Mouse (Mus musculus): Measurements from ENCODE around the gene Adarb1. TPM values are rescaled to one million over a fixed set of nuclear protein-coding genes. Genes with fewer than 3 reads are reported as not detected.
"Not testable (repeated sequence)": the region's sequence is repeated elsewhere in the genome, so short reads cannot be mapped to it uniquely, and the experiment has no call there.

The Adarb1 gene
- polyA plus RNA-seq, 1 experiment from 2014 or later = 1.1 TPM

DNA sequence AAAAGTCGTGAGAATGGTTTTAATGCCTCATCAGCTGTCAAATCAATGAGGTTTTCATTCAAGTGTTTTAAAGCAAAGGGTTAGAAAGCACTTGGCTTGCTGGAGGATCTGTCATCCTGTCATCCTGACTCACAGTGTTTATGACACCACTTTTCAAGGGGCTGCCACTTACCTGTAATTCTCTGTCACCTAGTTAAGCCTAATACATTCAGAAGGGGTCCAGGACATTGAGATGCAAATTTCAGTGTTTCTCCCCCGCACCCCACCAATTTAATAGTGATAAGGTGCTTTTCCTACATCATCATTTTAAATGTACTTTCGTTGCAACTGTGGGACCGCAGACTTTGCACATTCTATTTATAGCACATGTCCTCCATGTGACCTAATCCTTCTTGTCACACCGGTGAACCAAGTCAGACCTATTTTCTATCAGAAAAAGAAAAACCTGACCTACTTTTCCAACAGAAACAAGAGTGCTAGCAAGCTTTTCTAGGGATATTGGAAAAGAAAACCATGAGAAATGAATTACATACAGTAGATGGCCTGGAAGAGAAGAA is 129.4 kb downstream of the Adarb1 start:
- no peak overlapping the region for H3K4me2 ChIP-seq (ENCODE audit: low read depth, low read length)
- no peak for ATAC-seq (ENCODE audit: low read depth)
- no peaks in the 10 kb centered on the region for H3K36me3 ChIP-seq (ENCODE audit: control insufficient read depth, insufficient read depth)
- H3K27me3 ChIP-seq (ENCODE audit: control insufficient read depth, insufficient read depth, low read depth, low read length) = no peaks in the 10 kb centered on the region
- no peak overlapping the region for H3K9ac ChIP-seq (ENCODE audit: low read depth, low read length)
- no peak overlapping the region for H3K4me3 ChIP-seq (ENCODE audit: low read depth, low read length)
- no peaks in the 10 kb centered on the region for H3K4me1 ChIP-seq (ENCODE audit: control insufficient read depth, low read depth, low read length)
- H3K27ac ChIP-seq (ENCODE audit: low read length) = no peak overlapping the region
- H3K9me3 ChIP-seq (replicated peaks; ENCODE audit: control insufficient read depth, low read length) = no peaks in the 10 kb centered on the region
- 24% methylated on average over 5 of the region's 5 CpGs for WGBS (ENCODE audit: insufficient replicate concordance)

DNA sequence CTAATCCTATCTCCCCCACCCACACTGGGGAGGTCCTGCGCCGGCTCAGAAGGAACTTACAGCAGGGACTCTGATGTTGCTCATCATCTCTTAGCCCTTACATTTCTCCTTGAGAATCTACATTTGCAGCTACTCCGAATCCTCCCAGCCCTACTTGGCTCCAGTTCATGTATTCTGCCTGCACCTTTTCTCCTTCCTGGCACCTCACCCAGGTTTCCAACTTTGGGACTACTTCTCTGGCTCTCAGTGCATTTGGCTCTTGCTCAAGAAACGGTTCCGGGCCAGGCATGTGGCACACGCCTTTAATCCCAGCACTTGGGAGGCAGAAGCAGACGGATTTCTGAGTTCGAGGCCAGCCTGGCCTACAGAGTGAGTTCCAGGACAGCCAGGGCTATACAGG is 130.4 kb downstream of the Adarb1 start:
- H3K4me1 ChIP-seq (ENCODE audit: control insufficient read depth, low read depth, low read length) = no peaks in the 10 kb centered on the region
- H3K9ac ChIP-seq (ENCODE audit: low read depth, low read length) = no peak overlapping the region
- H3K4me3 ChIP-seq (ENCODE audit: low read depth, low read length) = no peak overlapping the region
- no peaks in the 10 kb centered on the region for H3K27me3 ChIP-seq (ENCODE audit: control insufficient read depth, insufficient read depth, low read depth, low read length)
- 71% methylated on average over 8 of the region's 8 CpGs for WGBS (ENCODE audit: insufficient replicate concordance)
- H3K9me3 ChIP-seq (replicated peaks; ENCODE audit: control insufficient read depth, low read length) = no peaks in the 10 kb centered on the region
- no peak overlapping the region for H3K4me2 ChIP-seq (ENCODE audit: low read depth, low read length)
- H3K27ac ChIP-seq (ENCODE audit: low read length) = no peak overlapping the region
- H3K36me3 ChIP-seq (ENCODE audit: control insufficient read depth, insufficient read depth) = no peaks in the 10 kb centered on the region
- no peak for ATAC-seq (ENCODE audit: low read depth)

DNA sequence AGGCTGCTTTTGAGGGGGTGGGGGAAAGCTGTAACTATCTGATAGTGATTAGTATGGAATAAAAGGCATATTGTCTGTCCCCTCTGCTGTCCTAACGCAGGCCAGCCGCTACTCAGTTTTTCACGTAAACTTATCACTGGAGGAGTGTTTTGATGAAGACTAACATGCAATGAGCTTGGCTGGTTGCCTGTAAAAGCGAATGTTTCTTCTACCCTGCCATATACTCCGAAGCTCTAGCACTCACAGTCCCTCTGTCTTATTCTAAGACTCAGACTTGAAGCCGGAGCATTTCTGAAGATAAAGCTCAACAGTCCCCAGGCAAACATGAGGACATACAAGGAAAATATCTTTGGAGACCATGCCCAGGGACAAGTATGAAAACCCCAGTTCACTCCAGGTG is 133.2 kb downstream of the Adarb1 start:
- Histone ChIP-seq H3K9me3 (replicated peaks; ENCODE audit: control insufficient read depth, low read length) (no peaks in the 10 kb centered on the region), H3K27me3 (ENCODE audit: control insufficient read depth, insufficient read depth, low read depth, low read length) (no peaks in the 10 kb centered on the region; the same call in 1 of the 2 replicates), H3K9ac (ENCODE audit: low read depth, low read length) (no peak overlapping the region), H3K4me1 (ENCODE audit: control insufficient read depth, low read depth, low read length) (no peaks in the 10 kb centered on the region), H3K4me3 (ENCODE audit: low read depth, low read length) (no peak overlapping the region), H3K27ac (ENCODE audit: low read length) (no peak overlapping the region), H3K4me2 (ENCODE audit: low read depth, low read length) (no peak overlapping the region), H3K36me3 (ENCODE audit: control insufficient read depth, insufficient read depth) (no peaks in the 10 kb centered on the region)
- WGBS (ENCODE audit: insufficient replicate concordance) = 68% methylated on average over 6 of the region's 6 CpGs
- no peak for ATAC-seq (ENCODE audit: low read depth)

DNA sequence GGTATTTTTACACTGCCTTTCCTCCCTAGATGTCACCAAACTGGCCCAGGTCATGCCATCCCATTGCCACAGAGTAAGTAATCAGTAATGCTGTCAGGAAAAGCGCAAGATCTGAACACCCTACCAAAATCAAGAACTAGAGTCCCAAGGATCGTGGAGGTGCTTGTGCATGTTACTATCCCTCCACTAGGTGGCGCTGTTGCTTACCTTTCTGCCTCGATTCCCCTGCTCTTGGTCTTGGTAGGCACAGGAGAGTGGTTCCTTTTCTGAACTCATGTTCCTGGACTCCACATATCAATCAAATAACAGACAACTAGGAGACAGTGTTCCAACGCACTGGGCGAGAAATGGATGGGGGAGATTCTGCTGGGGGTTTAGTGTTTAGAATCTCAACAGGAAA is 135.2 kb downstream of the Adarb1 start:
- no peak for ATAC-seq (ENCODE audit: low read depth)
- Histone ChIP-seq H3K9ac (ENCODE audit: low read depth, low read length) (no peak overlapping the region), H3K4me3 (ENCODE audit: low read depth, low read length) (no peak overlapping the region), H3K27me3 (ENCODE audit: control insufficient read depth, insufficient read depth, low read depth, low read length) (no peaks in the 10 kb centered on the region; the same call in 1 of the 2 replicates), H3K36me3 (ENCODE audit: control insufficient read depth, insufficient read depth) (no peaks in the 10 kb centered on the region), H3K4me2 (ENCODE audit: low read depth, low read length) (no peak overlapping the region), H3K4me1 (ENCODE audit: control insufficient read depth, low read depth, low read length) (no peaks in the 10 kb centered on the region), H3K9me3 (replicated peaks; ENCODE audit: control insufficient read depth, low read length) (no peaks in the 10 kb centered on the region), H3K27ac (ENCODE audit: low read length) (no peak overlapping the region)
- 8% methylated on average over 6 of the region's 6 CpGs for WGBS (ENCODE audit: insufficient replicate concordance)

DNA sequence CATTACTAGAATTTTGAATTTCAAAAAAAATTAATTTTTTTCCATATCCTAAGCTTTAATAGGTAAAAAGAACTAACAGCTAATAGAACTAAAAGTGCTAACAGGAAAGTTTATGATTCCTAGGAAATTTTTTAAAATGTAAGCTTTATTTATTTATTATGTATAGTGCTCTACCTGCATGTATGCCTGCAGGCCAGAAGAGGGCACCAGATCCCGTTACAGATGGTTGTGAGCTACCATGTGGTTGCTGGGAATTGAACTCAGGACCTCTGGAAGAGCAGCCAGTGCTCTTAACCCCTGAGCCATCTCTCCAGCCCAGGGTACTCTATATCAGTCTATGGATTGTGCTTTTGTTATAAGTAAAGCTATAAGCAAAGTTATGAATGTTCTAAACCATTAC is 136.0 kb downstream of the Adarb1 start:
- not testable (repeated sequence) for H3K9ac ChIP-seq (ENCODE audit: low read depth, low read length); H3K4me2 ChIP-seq (ENCODE audit: low read depth, low read length); H3K9me3 ChIP-seq (replicated peaks; ENCODE audit: control insufficient read depth, low read length); H3K4me3 ChIP-seq (ENCODE audit: low read depth, low read length); H3K27me3 ChIP-seq (ENCODE audit: control insufficient read depth, insufficient read depth, low read depth, low read length); ATAC-seq (ENCODE audit: low read depth); H3K4me1 ChIP-seq (ENCODE audit: control insufficient read depth, low read depth, low read length); H3K27ac ChIP-seq (ENCODE audit: low read length); H3K36me3 ChIP-seq (ENCODE audit: control insufficient read depth, insufficient read depth)
- 36% methylated on average over 1 of the region's 1 CpGs for WGBS (ENCODE audit: insufficient replicate concordance)

DNA sequence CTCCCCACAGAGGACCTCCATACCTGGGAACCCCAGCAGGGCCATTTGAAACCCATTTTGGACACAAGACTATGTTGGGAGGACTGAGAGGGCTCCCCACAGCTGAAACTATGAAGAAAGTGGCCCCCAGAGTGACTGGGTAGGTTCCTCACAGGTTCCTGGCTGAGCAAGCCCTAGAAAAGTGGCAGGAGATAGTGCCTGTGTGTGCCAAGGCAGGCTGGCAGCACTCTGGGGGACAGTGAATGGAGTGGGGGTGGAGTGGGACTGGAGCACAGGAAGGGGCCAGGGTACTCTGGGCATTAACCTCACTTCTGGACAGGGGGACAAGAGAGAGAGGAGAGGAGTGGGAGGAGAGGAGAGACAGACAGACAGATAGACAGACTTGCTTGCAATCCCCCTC is 144.3 kb downstream of the Adarb1 start:
- Histone ChIP-seq H3K27ac (ENCODE audit: low read length) (no peak overlapping the region), H3K4me1 (ENCODE audit: control insufficient read depth, low read depth, low read length) (no peaks in the 10 kb centered on the region), H3K27me3 (ENCODE audit: control insufficient read depth, insufficient read depth, low read depth, low read length) (no peaks in the 10 kb centered on the region), H3K9me3 (replicated peaks; ENCODE audit: control insufficient read depth, low read length) (no peaks in the 10 kb centered on the region), H3K36me3 (ENCODE audit: control insufficient read depth, insufficient read depth) (peaks cover under 1% of the 10 kb centered on the region; the same call in 1 of the 2 replicates), H3K4me2 (ENCODE audit: low read depth, low read length) (no peak overlapping the region), H3K9ac (ENCODE audit: low read depth, low read length) (no peak overlapping the region), H3K4me3 (ENCODE audit: low read depth, low read length) (no peak overlapping the region)
- no peak for ATAC-seq (ENCODE audit: low read depth)

DNA sequence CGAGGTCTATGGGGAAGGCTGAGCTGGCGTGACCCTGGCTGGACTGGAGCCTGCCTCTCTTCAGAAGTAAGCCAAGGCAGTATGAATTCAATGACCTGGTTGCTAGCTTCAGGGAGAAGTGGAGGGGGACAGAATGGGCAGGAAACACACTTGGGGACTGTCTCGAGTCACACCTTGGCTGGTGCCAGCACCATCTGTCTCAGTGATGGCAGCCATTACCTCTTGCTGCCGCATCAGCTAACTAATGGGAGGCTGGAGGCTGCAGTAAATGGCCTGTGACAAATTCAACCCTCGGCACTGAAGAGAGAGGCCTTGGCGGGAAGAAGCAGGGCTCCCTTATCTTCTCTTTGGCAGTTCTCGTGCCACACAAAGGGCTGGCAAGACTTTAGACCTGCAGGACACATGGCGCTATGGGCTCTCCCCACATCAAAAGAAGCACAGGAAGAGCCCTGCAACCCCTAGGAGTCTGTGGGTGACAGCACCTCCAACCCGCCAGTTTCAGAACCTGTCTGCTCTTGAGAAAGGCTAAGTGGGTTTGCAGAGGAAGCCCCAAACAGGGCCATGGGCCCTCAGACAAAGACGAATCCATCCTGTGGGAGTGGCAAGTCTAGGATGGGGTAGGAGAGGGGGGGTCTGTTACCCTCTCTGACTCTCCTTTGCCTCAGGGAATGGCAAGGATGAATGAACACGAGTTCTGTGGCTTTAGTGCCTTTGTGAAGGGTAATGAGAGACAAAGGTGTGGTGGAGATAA is 144.9 kb downstream of the Adarb1 start:
- Histone ChIP-seq H3K9me3 (replicated peaks; ENCODE audit: control insufficient read depth, low read length) (no peaks in the 10 kb centered on the region), H3K4me3 (ENCODE audit: low read depth, low read length) (no peak overlapping the region), H3K9ac (ENCODE audit: low read depth, low read length) (no peak overlapping the region), H3K4me1 (ENCODE audit: control insufficient read depth, low read depth, low read length) (no peaks in the 10 kb centered on the region), H3K27me3 (ENCODE audit: control insufficient read depth, insufficient read depth, low read depth, low read length) (no peaks in the 10 kb centered on the region), H3K4me2 (ENCODE audit: low read depth, low read length) (no peak overlapping the region), H3K36me3 (ENCODE audit: control insufficient read depth, insufficient read depth) (peaks cover 7% of the 10 kb centered on the region), H3K27ac (ENCODE audit: low read length) (no peak overlapping the region)
- WGBS (ENCODE audit: insufficient replicate concordance) = 46% methylated on average over 11 of the region's 11 CpGs
- no peak for ATAC-seq (ENCODE audit: low read depth)

DNA sequence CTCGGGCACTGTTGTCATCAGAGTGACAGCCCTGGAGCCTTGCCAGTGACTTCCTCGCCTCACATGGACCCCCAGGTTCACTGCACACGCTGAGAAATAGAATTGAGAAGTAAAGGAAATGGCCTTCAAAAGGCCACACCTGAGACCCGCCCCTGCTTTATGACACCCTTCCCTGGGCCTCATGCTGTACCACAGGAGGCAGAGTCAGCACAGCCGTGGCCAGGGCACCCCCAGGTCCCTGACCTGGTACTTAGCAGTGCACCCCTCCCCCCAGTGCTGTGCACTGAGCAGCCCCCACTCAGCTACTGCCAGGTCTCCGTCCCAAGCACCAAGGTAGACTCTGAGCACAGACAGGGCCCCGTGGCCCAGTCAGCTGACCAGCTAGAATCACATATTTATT is 148.9 kb downstream of the Adarb1 start:
- no peak overlapping the region for H3K9ac ChIP-seq (ENCODE audit: low read depth, low read length)
- no peaks in the 10 kb centered on the region for H3K27me3 ChIP-seq (ENCODE audit: control insufficient read depth, insufficient read depth, low read depth, low read length)
- H3K36me3 ChIP-seq (ENCODE audit: control insufficient read depth, insufficient read depth) = peaks cover 23% of the 10 kb centered on the region
- no peak overlapping the region for H3K4me3 ChIP-seq (ENCODE audit: low read depth, low read length)
- H3K4me1 ChIP-seq (ENCODE audit: control insufficient read depth, low read depth, low read length) = no peaks in the 10 kb centered on the region; the same call in 1 of the 2 replicates
- H3K4me2 ChIP-seq (ENCODE audit: low read depth, low read length) = no peak overlapping the region
- ATAC-seq (ENCODE audit: low read depth) = no peak
- H3K9me3 ChIP-seq (replicated peaks; ENCODE audit: control insufficient read depth, low read length) = no peaks in the 10 kb centered on the region
- 58% methylated on average over 7 of the region's 7 CpGs for WGBS (ENCODE audit: insufficient replicate concordance)
- no peak overlapping the region for H3K27ac ChIP-seq (ENCODE audit: low read length)

DNA sequence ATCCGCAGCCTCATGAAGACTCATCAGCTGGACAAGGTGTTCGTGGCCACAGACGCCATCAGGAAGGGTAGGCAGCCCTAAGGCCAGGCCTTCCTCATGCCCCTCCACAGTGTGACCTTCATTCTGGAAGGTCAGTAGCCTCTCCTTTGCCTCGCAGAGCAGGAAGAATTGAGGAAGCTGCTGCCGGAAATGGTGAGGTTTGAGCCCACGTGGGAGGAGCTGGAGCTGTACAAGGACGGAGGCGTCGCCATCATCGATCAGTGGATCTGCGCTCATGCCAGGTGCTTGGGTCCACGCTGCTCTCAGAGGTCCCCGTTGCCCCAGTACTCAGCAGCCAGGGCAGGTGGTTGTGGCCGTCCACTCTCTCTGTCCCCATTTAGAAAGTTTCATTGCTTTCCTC is 151.0 kb downstream of the Adarb1 start:
- Histone ChIP-seq H3K27me3 (ENCODE audit: control insufficient read depth, insufficient read depth, low read depth, low read length) (no peaks in the 10 kb centered on the region), H3K4me2 (ENCODE audit: low read depth, low read length) (no peak overlapping the region), H3K4me3 (ENCODE audit: low read depth, low read length) (no peak overlapping the region), H3K9me3 (replicated peaks; ENCODE audit: control insufficient read depth, low read length) (no peaks in the 10 kb centered on the region), H3K9ac (ENCODE audit: low read depth, low read length) (no peak overlapping the region), H3K27ac (ENCODE audit: low read length) (no peak overlapping the region), H3K36me3 (ENCODE audit: control insufficient read depth, insufficient read depth) (peaks cover 31% of the 10 kb centered on the region), H3K4me1 (ENCODE audit: control insufficient read depth, low read depth, low read length) (no peaks in the 10 kb centered on the region; the same call in 1 of the 2 replicates)
- no peak for ATAC-seq (ENCODE audit: low read depth)
- WGBS (ENCODE audit: insufficient replicate concordance) = 74% methylated on average over 14 of the region's 14 CpGs
